Mouse (Mus musculus) limb, embryonic 15.5 days (tissue): ENCODE data around the gene Pcgf5. TPM values are rescaled to one million over a fixed set of nuclear protein-coding genes. Genes with fewer than 3 reads are reported as not detected.

Experiments
- ATAC-seq: fragments of 200-750 bp; cut with Nextera tagmentation; 2 replicates; pipeline ENCODE4 v1.8.0; 2017; ENCODE audit warnings: low read depth, moderate TSS enrichment; ENCODE audit not compliant: insufficient number of reproducible peaks, low FRiP score, low TSS enrichment
- H3K27ac ChIP-seq: fragments of 300-500 bp; sonication (generic); 2 replicates; pipeline ENCODE4 v1.5.1; 2015; ENCODE audit warnings: moderate library complexity, mild to moderate bottlenecking, inconsistent platforms
- H3K27me3 ChIP-seq: fragments of 300-500 bp; sonication (generic); 2 replicates; pipeline ENCODE4 v1.6.1; 2015; ENCODE audit warnings: inconsistent platforms
- H3K36me3 ChIP-seq: fragments of 300-500 bp; sonication (generic); 2 replicates; pipeline ENCODE4 v1.6.1; 2015; ENCODE audit warnings: inconsistent platforms
- H3K4me1 ChIP-seq: fragments of 300-500 bp; sonication (generic); 2 replicates; pipeline ENCODE4 v1.6.1; 2015; ENCODE audit warnings: inconsistent platforms
- H3K4me2 ChIP-seq: fragments of 300-500 bp; sonication (generic); 2 replicates; pipeline ENCODE4 v1.6.1; 2015; ENCODE audit warnings: mild to moderate bottlenecking, inconsistent platforms
- H3K4me3 ChIP-seq: fragments of 300-500 bp; sonication (generic); 2 replicates; pipeline ENCODE4 v1.5.1; 2015; ENCODE audit warnings: mild to moderate bottlenecking, inconsistent platforms
- H3K9ac ChIP-seq: fragments of 300-500 bp; sonication (generic); 2 replicates; pipeline ENCODE4 v1.6.1; 2015; ENCODE audit warnings: inconsistent platforms
- H3K9me3 ChIP-seq: fragments of 300-500 bp; sonication (generic); 2 replicates; pipeline ENCODE4 v1.6.1; 2016; ENCODE audit warnings: inconsistent platforms
- WGBS: fragments of 180-500 bp; shearing (Covaris S2); methylation state at CpG from one replicate; pipeline ENCODE4 v1.1.7; 2015; 5-methylcytosine and 5-hydroxymethylcytosine counted together
- polyA plus RNA-seq: library from polyadenylated mRNA; unstranded; fragments of >200 nt; fragmentation: Nextera tagmentation; extraction: Ambion mirVana; gene quantifications from 2 replicates; pipeline ENCODE4 v1.2.1, GENCODE M21; 2015

The Pcgf5 gene
- polyA plus RNA-seq, 1 experiment from 2014 or later = 8.5 TPM

- no peaks in the 10 kb centered on the region for H3K36me3 ChIP-seq
- no peaks in the 10 kb centered on the region for H3K9me3 ChIP-seq
- no peak overlapping the region for H3K4me2 ChIP-seq
- H3K9ac ChIP-seq = no peak overlapping the region
- H3K27ac ChIP-seq = no peak overlapping the region
- WGBS = 59% methylated on average over 1 of the region's 1 CpGs
- H3K4me1 ChIP-seq = no peaks in the 10 kb centered on the region
- no peaks in the 10 kb centered on the region for H3K27me3 ChIP-seq
- no peak overlapping the region for H3K4me3 ChIP-seq
- no peak for ATAC-seq
Observed at GRCm38 (mm10) chr19:36390714-36391113, 42.6 kb downstream of the Pcgf5 start.

GRCm38 (mm10) chr19:36398500-36398899 lies 50.4 kb downstream of the Pcgf5 start:
- WGBS = 67% methylated on average over 3 of the region's 3 CpGs
- Histone ChIP-seq H3K4me1 (no peaks in the 10 kb centered on the region), H3K4me3 (no peak overlapping the region), H3K27ac (no peak overlapping the region), H3K36me3 (no peaks in the 10 kb centered on the region), H3K9me3 (no peaks in the 10 kb centered on the region), H3K9ac (no peak overlapping the region), H3K27me3 (no peaks in the 10 kb centered on the region), H3K4me2 (no peak overlapping the region)
- ATAC-seq = no peak

- Histone ChIP-seq H3K4me3 (peak overlapping the region; percentile 75; the same call in 1 of the 2 replicates), H3K9me3 (no peaks in the 10 kb centered on the region), H3K27me3 (peaks cover 19% of the 10 kb centered on the region), H3K4me1 (0 out of 2 replicates have a peak, but pooled peaks cover 8% of the 10 kb centered on the region), H3K36me3 (no peaks in the 10 kb centered on the region), H3K27ac (no peak overlapping the region), H3K9ac (no peak overlapping the region), H3K4me2 (no peak overlapping the region)
- no peak for ATAC-seq
- WGBS = 55% methylated on average over 10 of the region's 10 CpGs
Observed at GRCm38 (mm10) chr19:36408352-36409100, 60.4 kb downstream of the Pcgf5 start.

GRCm38 (mm10) chr19:36409280-36409860 lies 61.3 kb downstream of the Pcgf5 start:
- Histone ChIP-seq H3K9ac (peak overlapping the region; percentile 51), H3K4me2 (peak overlapping the region; percentile 92), H3K4me3 (peak overlapping the region; percentile 75), H3K27ac (no peak overlapping the region), H3K36me3 (no peaks in the 10 kb centered on the region), H3K4me1 (0 out of 2 replicates have a peak, but pooled peaks cover 8% of the 10 kb centered on the region), H3K9me3 (no peaks in the 10 kb centered on the region), H3K27me3 (peaks cover 19% of the 10 kb centered on the region)
- peak; percentile 93 for ATAC-seq
- WGBS = under 1% methylated on average over 33 of the region's 53 CpGs

GRCm38 (mm10) chr19:36409861-36410392 lies 61.8 kb downstream of the Pcgf5 start:
- Histone ChIP-seq H3K36me3 (no peaks in the 10 kb centered on the region), H3K4me2 (peak overlapping the region; percentile 92), H3K4me3 (peak overlapping the region; percentile 75), H3K27me3 (peaks cover 19% of the 10 kb centered on the region), H3K4me1 (0 out of 2 replicates have a peak, but pooled peaks cover 8% of the 10 kb centered on the region), H3K27ac (no peak overlapping the region), H3K9ac (peak overlapping the region; percentile 51), H3K9me3 (no peaks in the 10 kb centered on the region)
- ATAC-seq = no peak
- WGBS = under 1% methylated on average over 62 of the region's 82 CpGs

- no peak overlapping the region for H3K9ac ChIP-seq
- H3K36me3 ChIP-seq = no peaks in the 10 kb centered on the region
- no peaks in the 10 kb centered on the region for H3K4me1 ChIP-seq
- H3K4me2 ChIP-seq = no peak overlapping the region
- H3K9me3 ChIP-seq = no peaks in the 10 kb centered on the region
- H3K27me3 ChIP-seq = no peaks in the 10 kb centered on the region
- no peak overlapping the region for H3K27ac ChIP-seq
- no peak overlapping the region for H3K4me3 ChIP-seq
- no peak for ATAC-seq
Observed at GRCm38 (mm10) chr19:36419885-36420284, 71.8 kb downstream of the Pcgf5 start.

- 90% methylated on average over 7 of the region's 7 CpGs for WGBS
Observed at GRCm38 (mm10) chr19:36427195-36427876, 79.2 kb downstream of the Pcgf5 start.

GRCm38 (mm10) chr19:36428116-36428515 lies 80.0 kb downstream of the Pcgf5 start:
- no peaks in the 10 kb centered on the region for H3K9me3 ChIP-seq
- H3K36me3 ChIP-seq = no peaks in the 10 kb centered on the region
- no peak overlapping the region for H3K4me3 ChIP-seq
- H3K9ac ChIP-seq = no peak overlapping the region
- no peak overlapping the region for H3K4me2 ChIP-seq
- ATAC-seq = no peak
- WGBS = 84% methylated on average over 4 of the region's 4 CpGs
- no peaks in the 10 kb centered on the region for H3K27me3 ChIP-seq
- H3K27ac ChIP-seq = no peak overlapping the region
- H3K4me1 ChIP-seq = no peaks in the 10 kb centered on the region

More at GRCm38 (mm10) chr19:36427195-36427876, 79.2 kb downstream of the Pcgf5 start:
- no peak overlapping the region for H3K4me2 ChIP-seq
- H3K36me3 ChIP-seq = no peaks in the 10 kb centered on the region
- H3K4me3 ChIP-seq = no peak overlapping the region
- ATAC-seq = no peak
- no peaks in the 10 kb centered on the region for H3K4me1 ChIP-seq
- no peaks in the 10 kb centered on the region for H3K27me3 ChIP-seq
- no peaks in the 10 kb centered on the region for H3K9me3 ChIP-seq
- H3K9ac ChIP-seq = no peak overlapping the region
- no peak overlapping the region for H3K27ac ChIP-seq

- Histone ChIP-seq H3K27me3 (no peaks in the 10 kb centered on the region), H3K36me3 (no peaks in the 10 kb centered on the region), H3K27ac (no peak overlapping the region), H3K4me1 (no peaks in the 10 kb centered on the region), H3K9me3 (no peaks in the 10 kb centered on the region), H3K4me2 (no peak overlapping the region), H3K9ac (no peak overlapping the region), H3K4me3 (no peak overlapping the region)
- ATAC-seq = no peak
- 94% methylated on average over 1 of the region's 1 CpGs for WGBS
Observed at GRCm38 (mm10) chr19:36429354-36429753, 81.2 kb downstream of the Pcgf5 start.

- no peak overlapping the region for H3K9ac ChIP-seq
- H3K27me3 ChIP-seq = no peaks in the 10 kb centered on the region
- no peak for ATAC-seq
- H3K36me3 ChIP-seq = no peaks in the 10 kb centered on the region
- H3K4me2 ChIP-seq = no peak overlapping the region
- no peaks in the 10 kb centered on the region for H3K9me3 ChIP-seq
- H3K27ac ChIP-seq = no peak overlapping the region
- H3K4me1 ChIP-seq = no peaks in the 10 kb centered on the region
- 81% methylated on average over 3 of the region's 3 CpGs for WGBS
- no peak overlapping the region for H3K4me3 ChIP-seq
Observed at GRCm38 (mm10) chr19:36433161-36433560, 85.1 kb downstream of the Pcgf5 start.

- Histone ChIP-seq H3K36me3 (no peaks in the 10 kb centered on the region), H3K27ac (no peak overlapping the region), H3K4me3 (no peak overlapping the region), H3K4me2 (no peak overlapping the region), H3K4me1 (no peaks in the 10 kb centered on the region), H3K9me3 (no peaks in the 10 kb centered on the region), H3K9ac (no peak overlapping the region), H3K27me3 (no peaks in the 10 kb centered on the region)
- WGBS = 57% methylated on average over 9 of the region's 9 CpGs
- ATAC-seq = no peak
Observed at GRCm38 (mm10) chr19:36439894-36440714, 92.0 kb downstream of the Pcgf5 start.
